In genomic region chr5:96898695-96899094, GRCm38 (mm10) we compare ENCODE assay signal across 30 mouse cellular contexts.
A peak's percentile ranks its signal among the peaks of the same experiment; 100 is the strongest.
DNase-seq lines count a peak whose midpoint lies in the region; ATAC-seq and TF ChIP-seq lines count a peak whose summit lies in the region.
"Had no signal": no experiment of that assay in that cellular context is flagged by ENCODE, and none has a peak within 500 bp of the region (broad histone marks: within the 10 kb centered on the region; RNA-seq: fewer than 3 reads in every experiment).

No protein-coding gene starts in this region.

- H3K27ac ChIP-seq in liver, embryonic 13.5 days, result 0 out of 2 replicates have a peak overlapping the region, but pooled peaks have one; percentile 18
- H3K27ac ChIP-seq in liver, embryonic 11.5 days (ENCODE audit: low read depth, low read length), result no peak overlapping the region
- H3K27ac ChIP-seq in bone marrow macrophage, adult 2 months (ENCODE audit: insufficient read depth, low read depth, low read length), result peak overlapping the region; percentile 59
- no peak overlapping the region for H3K27ac ChIP-seq in hindbrain, embryonic 13.5 days
- H3K27ac ChIP-seq: embryonic facial prominence, embryonic 10.5 days; embryonic facial prominence, embryonic 13.5 days; forebrain, embryonic 12.5 days; gastrocnemius, adult 2 months; heart, embryonic 15.5 days; hindbrain, embryonic 15.5 days had no signal

- 54% methylated on average over 5 of the region's 5 CpGs for WGBS in liver, embryonic 13.5 days (ENCODE audit: insufficient replicate concordance)
- WGBS in liver, embryonic 11.5 days, result 66% methylated on average over 5 of the region's 5 CpGs
- WGBS in hindbrain, embryonic 13.5 days, result 79% methylated on average over 5 of the region's 5 CpGs

- DNase-seq in liver, embryonic 13.5 days, result no peak
- DNase-seq in liver, embryonic 11.5 days (ENCODE audit: low spot score), result no peak
- DNase-seq in 3134 (ENCODE audit: extremely low read depth, insufficient read length, low spot score) (peak; percentile 48), 3T3-L1 (ENCODE audit: low read depth, low spot score) (peak; percentile 79), MN1 (ENCODE audit: low spot score) (no peak)
- no peak for DNase-seq in thymus, postnatal 25 days
- DNase-seq: adrenal gland, postnatal 10 days; adrenal gland, postnatal 36 days; B cell, adult 2 months; cerebellum, adult 11 months; cerebellum, adult 2 months; cerebellum, postnatal 10 days; cerebellum, postnatal 36 days; embryo, embryonic 11 days; gastrocnemius, postnatal 14 days; heart, postnatal 10 days; heart, postnatal 4 days had no signal

- no peak for ATAC-seq in liver, embryonic 13.5 days (ENCODE audit: low read depth)
- ATAC-seq in liver, embryonic 11.5 days (replicated peaks; ENCODE audit: low FRiP score), result no peak
- no peak for ATAC-seq in hindbrain, embryonic 13.5 days (ENCODE audit: low FRiP score)
- ATAC-seq: forebrain, embryonic 16.5 days had no signal

- no peak for TF ChIP-seq CTCF in bone marrow macrophage, adult 2 months (IDR thresholded peaks at IDR 0.05; ENCODE audit: low read depth, low read length)

- no peaks in the 10 kb centered on the region for H3K9me3 ChIP-seq in liver, embryonic 13.5 days (replicated peaks)
- H3K9me3 ChIP-seq in liver, embryonic 11.5 days (ENCODE audit: control insufficient read depth, low read length), result no peaks in the 10 kb centered on the region
- no peaks in the 10 kb centered on the region for H3K9me3 ChIP-seq in hindbrain, embryonic 13.5 days
- H3K9me3 ChIP-seq: embryonic facial prominence, embryonic 10.5 days; embryonic facial prominence, embryonic 13.5 days; forebrain, embryonic 12.5 days; G1E; heart, embryonic 12.5 days; heart, embryonic 15.5 days; hindbrain, embryonic 15.5 days had no signal

- H3K4me3 ChIP-seq in liver, embryonic 13.5 days (replicated peaks), result no peak overlapping the region
- no peak overlapping the region for H3K4me3 ChIP-seq in liver, embryonic 11.5 days (ENCODE audit: low read depth, low read length)
- no peak overlapping the region for H3K4me3 ChIP-seq in bone marrow macrophage, adult 2 months (ENCODE audit: insufficient read depth, low read length)
- no peak overlapping the region for H3K4me3 ChIP-seq in hindbrain, embryonic 13.5 days
- H3K4me3 ChIP-seq: embryonic facial prominence, embryonic 10.5 days; embryonic facial prominence, embryonic 13.5 days; erythroblast, embryonic 14.5 days; forebrain, embryonic 12.5 days; gastrocnemius, adult 2 months; heart, embryonic 12.5 days; heart, embryonic 15.5 days; hindbrain, embryonic 15.5 days had no signal

- TF ChIP-seq POLR2A in bone marrow macrophage, adult 2 months (IDR thresholded peaks at IDR 0.05; ENCODE audit: borderline replicate concordance, low read depth, low read length), result no peak

- no peak overlapping the region for H3K9ac ChIP-seq in liver, embryonic 13.5 days
- no peak overlapping the region for H3K9ac ChIP-seq in liver, embryonic 11.5 days (ENCODE audit: low read depth, low read length)
- no peak overlapping the region for H3K9ac ChIP-seq in hindbrain, embryonic 13.5 days
- H3K9ac ChIP-seq: embryonic facial prominence, embryonic 13.5 days; forebrain, embryonic 12.5 days; heart, embryonic 12.5 days; heart, embryonic 15.5 days; hindbrain, embryonic 15.5 days had no signal

- H3K36me3 ChIP-seq in liver, embryonic 13.5 days, result no peaks in the 10 kb centered on the region
- H3K36me3 ChIP-seq in liver, embryonic 11.5 days (ENCODE audit: control insufficient read depth, insufficient read depth, low read length), result no peaks in the 10 kb centered on the region
- H3K36me3 ChIP-seq in hindbrain, embryonic 13.5 days, result no peaks in the 10 kb centered on the region
- H3K36me3 ChIP-seq: embryonic facial prominence, embryonic 10.5 days; embryonic facial prominence, embryonic 13.5 days; forebrain, embryonic 12.5 days; G1E; heart, embryonic 12.5 days; heart, embryonic 15.5 days; hindbrain, embryonic 15.5 days had no signal

- H3K4me2 ChIP-seq in liver, embryonic 13.5 days, result no peak overlapping the region
- no peak overlapping the region for H3K4me2 ChIP-seq in liver, embryonic 11.5 days
- H3K4me2 ChIP-seq in hindbrain, embryonic 13.5 days, result no peak overlapping the region
- H3K4me2 ChIP-seq: embryonic facial prominence, embryonic 13.5 days; forebrain, embryonic 12.5 days; heart, embryonic 12.5 days; heart, embryonic 15.5 days; hindbrain, embryonic 15.5 days had no signal

- H3K4me1 ChIP-seq in liver, embryonic 13.5 days (replicated peaks), result peaks cover 21% of the 10 kb centered on the region
- 0 out of 2 replicates have a peak, but pooled peaks cover 2% of the 10 kb centered on the region for H3K4me1 ChIP-seq in liver, embryonic 11.5 days (replicated peaks; ENCODE audit: control insufficient read depth, insufficient read depth, low read length)
- H3K4me1 ChIP-seq in bone marrow macrophage, adult 2 months (ENCODE audit: control insufficient read depth, insufficient read depth, low read length), result peaks cover 31% of the 10 kb centered on the region
- no peaks in the 10 kb centered on the region for H3K4me1 ChIP-seq in hindbrain, embryonic 13.5 days (replicated peaks)
- H3K4me1 ChIP-seq: embryonic facial prominence, embryonic 10.5 days; forebrain, embryonic 12.5 days; hindbrain, embryonic 15.5 days had no signal

- peaks cover 2% of the 10 kb centered on the region; the same call in 1 of the 2 replicates for H3K27me3 ChIP-seq in liver, embryonic 13.5 days
- no peaks in the 10 kb centered on the region for H3K27me3 ChIP-seq in liver, embryonic 11.5 days (replicated peaks; ENCODE audit: control insufficient read depth, insufficient read depth, low read length)
- H3K27me3 ChIP-seq in hindbrain, embryonic 13.5 days, result no peaks in the 10 kb centered on the region
- H3K27me3 ChIP-seq: CH12.LX; embryonic facial prominence, embryonic 13.5 days; forebrain, embryonic 12.5 days; heart, embryonic 12.5 days; heart, embryonic 15.5 days; hindbrain, embryonic 15.5 days had no signal

Comparison
In these comparisons a context has a peak if more than half of its experiments do, and no peak if none do; other contexts are left out.
1. H3K27ac ChIP-seq: peak in liver, embryonic 13.5 days (single experiment) and bone marrow macrophage, adult 2 months (single experiment); none in liver, embryonic 11.5 days (single experiment) and hindbrain, embryonic 13.5 days (single experiment).
2. DNase-seq: peak in 3134 (single experiment) and 3T3-L1 (single experiment); none in liver, embryonic 13.5 days (single experiment), liver, embryonic 11.5 days (single experiment), MN1 (single experiment) and thymus, postnatal 25 days (single experiment).